Mouse (Mus musculus) limb, embryonic 13.5 days (tissue): ENCODE measurements at regions not wholly inside any gene's neighbourhood (a gene's known extent, or its start where the extent isn't known, plus 50 kb on each side); places are given as distances from the start of the nearest gene placed in this dataset.
A peak's percentile ranks its signal among the peaks of the same experiment; 100 is the strongest.

Source experiments
- ATAC-seq: fragments of 200-750 bp; cut with Nextera tagmentation; 2 replicates; pipeline ENCODE4 v1.8.0; 2017; ENCODE audit warnings: low read depth, moderate number of reproducible peaks, moderate TSS enrichment; ENCODE audit not compliant: low FRiP score
- H3K27ac ChIP-seq: fragments of 300-500 bp; sonication (generic); 2 replicates; pipeline ENCODE4 v1.5.1; 2015; ENCODE audit warnings: inconsistent platforms, mild to moderate bottlenecking, moderate library complexity
- H3K27me3 ChIP-seq: fragments of 300-500 bp; sonication (generic); 2 replicates; pipeline ENCODE4 v1.6.1; 2015; ENCODE audit warnings: mild to moderate bottlenecking, inconsistent platforms
- H3K36me3 ChIP-seq: fragments of 300-500 bp; sonication (generic); 2 replicates; pipeline ENCODE4 v1.6.1; 2015; ENCODE audit warnings: inconsistent platforms, mild to moderate bottlenecking, moderate library complexity
- H3K4me1 ChIP-seq: fragments of 300-500 bp; sonication (generic); 2 replicates; pipeline ENCODE4 v1.6.1; 2015; ENCODE audit warnings: inconsistent platforms
- H3K4me2 ChIP-seq: fragments of 300-500 bp; sonication (generic); replicated peaks from 2 replicates; pipeline ENCODE4 v1.6.1; 2015; ENCODE audit warnings: inconsistent platforms, mild to moderate bottlenecking, moderate library complexity
- H3K4me3 ChIP-seq: fragments of 300-500 bp; sonication (generic); 2 replicates; pipeline ENCODE4 v1.5.1; 2015; ENCODE audit warnings: moderate library complexity, mild to moderate bottlenecking, inconsistent platforms
- H3K9ac ChIP-seq: fragments of 300-500 bp; sonication (generic); 2 replicates; pipeline ENCODE4 v1.6.1; 2015; ENCODE audit warnings: mild to moderate bottlenecking, inconsistent platforms
- H3K9me3 ChIP-seq: fragments of 300-500 bp; sonication (generic); 2 replicates; pipeline ENCODE4 v1.6.1; 2016; ENCODE audit warnings: inconsistent platforms
- WGBS: fragments of 180-500 bp; shearing (Covaris S2); methylation state at CpG from one replicate; pipeline ENCODE4 v1.1.7; 2015; 5-methylcytosine and 5-hydroxymethylcytosine counted together

DNA sequence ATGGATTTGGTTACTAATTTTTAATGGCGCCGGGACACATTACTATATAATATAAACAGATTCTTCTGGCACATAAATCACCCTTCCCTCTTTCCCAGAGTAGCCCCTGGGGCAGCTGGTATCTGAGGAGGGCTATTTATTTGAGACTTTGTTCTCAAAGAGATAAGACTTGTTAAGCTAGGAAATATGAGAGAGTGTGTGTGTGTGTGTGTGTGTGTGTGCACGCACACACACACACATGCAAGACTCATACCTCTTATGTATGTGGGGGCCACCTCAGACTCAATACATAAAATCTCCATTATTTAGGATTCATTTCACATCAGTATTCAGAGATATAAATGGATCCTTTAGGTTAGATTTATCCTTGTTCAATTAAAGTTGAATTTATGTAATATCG, 340.1 kb downstream of the Epha4 start:
- peaks cover 10% of the 10 kb centered on the region; the same call in 1 of the 2 replicates for H3K4me1 ChIP-seq
- no peaks in the 10 kb centered on the region for H3K27me3 ChIP-seq
- 78% methylated on average over 4 of the region's 4 CpGs for WGBS
- no peak overlapping the region for H3K4me2 ChIP-seq
- no peaks in the 10 kb centered on the region for H3K36me3 ChIP-seq
- no peaks in the 10 kb centered on the region for H3K9me3 ChIP-seq
- no peak overlapping the region for H3K4me3 ChIP-seq
- ATAC-seq, result no peak
- no peak overlapping the region for H3K27ac ChIP-seq
- H3K9ac ChIP-seq, result no peak overlapping the region

DNA sequence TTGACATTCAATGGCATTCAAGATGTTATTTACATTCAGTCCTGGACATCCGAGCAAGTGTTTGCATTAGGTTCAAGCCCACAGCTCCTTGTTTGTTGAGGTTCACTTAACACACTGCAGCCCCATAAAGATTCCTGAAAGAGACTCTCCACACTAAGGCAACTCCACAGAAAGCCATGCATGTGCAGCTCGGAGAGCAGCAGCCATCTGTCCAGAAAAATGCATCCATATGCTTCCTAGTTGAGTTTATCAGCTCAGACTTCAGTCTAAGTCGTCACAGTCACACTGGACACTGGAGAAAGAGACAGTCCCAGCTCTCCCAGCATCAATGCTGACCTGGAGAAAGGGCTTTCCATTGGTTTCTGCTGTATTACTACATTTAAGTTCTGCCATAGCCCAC, 339.7 kb downstream of the Epha4 start:
- H3K9ac ChIP-seq, result no peak overlapping the region
- 49% methylated on average over 3 of the region's 3 CpGs for WGBS
- ATAC-seq, result no peak
- H3K9me3 ChIP-seq, result no peaks in the 10 kb centered on the region
- H3K4me1 ChIP-seq, result peaks cover 11% of the 10 kb centered on the region; the same call in 1 of the 2 replicates
- no peaks in the 10 kb centered on the region for H3K36me3 ChIP-seq
- no peak overlapping the region for H3K27ac ChIP-seq
- H3K4me2 ChIP-seq, result no peak overlapping the region
- H3K27me3 ChIP-seq, result no peaks in the 10 kb centered on the region
- no peak overlapping the region for H3K4me3 ChIP-seq

DNA sequence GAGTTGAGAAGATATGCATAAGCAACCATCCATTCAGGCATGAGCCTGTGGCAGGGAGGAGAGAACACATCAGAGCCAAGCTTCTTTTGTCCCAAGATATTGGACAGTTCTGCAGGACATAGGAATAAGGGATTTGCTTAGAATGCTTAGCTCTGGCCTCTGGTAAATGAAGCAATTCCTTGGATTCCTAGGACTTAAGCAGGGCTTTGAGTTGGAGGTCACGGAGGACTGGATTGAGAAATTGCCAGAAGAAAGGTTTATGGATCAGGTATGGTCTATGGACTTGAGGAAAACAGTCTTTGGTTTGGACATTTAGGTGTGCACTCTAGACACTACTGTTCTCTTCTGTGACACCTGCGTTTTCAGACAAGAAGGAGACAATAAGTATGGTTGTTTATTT, 338.4 kb downstream of the Epha4 start:
- no peaks in the 10 kb centered on the region for H3K9me3 ChIP-seq
- H3K4me3 ChIP-seq, result no peak overlapping the region
- WGBS, result 89% methylated on average over 2 of the region's 2 CpGs
- H3K27ac ChIP-seq, result no peak overlapping the region
- H3K4me1 ChIP-seq, result peaks cover 22% of the 10 kb centered on the region
- H3K4me2 ChIP-seq, result no peak overlapping the region
- no peaks in the 10 kb centered on the region for H3K27me3 ChIP-seq
- H3K36me3 ChIP-seq, result no peaks in the 10 kb centered on the region
- H3K9ac ChIP-seq, result no peak overlapping the region
- no peak for ATAC-seq

DNA sequence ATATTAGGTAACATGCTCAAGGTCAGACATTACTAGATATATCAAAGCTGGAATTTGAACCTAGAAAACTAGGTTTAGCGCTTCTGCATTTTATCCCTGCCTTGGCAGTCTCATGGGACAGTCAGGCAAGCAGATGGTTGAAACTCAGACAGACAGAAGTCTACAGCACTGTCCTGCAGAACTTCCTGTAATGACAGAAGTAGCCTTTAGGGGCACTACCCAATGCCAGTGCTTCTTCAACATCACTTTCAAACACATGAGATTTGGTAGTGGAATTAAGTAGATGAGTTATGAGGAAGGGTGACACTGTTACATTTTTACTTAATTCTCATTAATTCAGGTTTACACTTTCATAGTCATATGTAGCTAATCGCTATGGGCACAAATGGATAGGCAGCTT, 330.9 kb downstream of the Epha4 start:
- no peak overlapping the region for H3K4me3 ChIP-seq
- H3K27me3 ChIP-seq, result peaks cover 13% of the 10 kb centered on the region
- ATAC-seq, result no peak
- H3K9me3 ChIP-seq, result no peaks in the 10 kb centered on the region
- H3K4me2 ChIP-seq, result no peak overlapping the region
- 85% methylated on average over 2 of the region's 2 CpGs for WGBS
- H3K27ac ChIP-seq, result no peak overlapping the region
- H3K4me1 ChIP-seq, result peaks cover 28% of the 10 kb centered on the region
- H3K9ac ChIP-seq, result no peak overlapping the region
- H3K36me3 ChIP-seq, result no peaks in the 10 kb centered on the region

DNA sequence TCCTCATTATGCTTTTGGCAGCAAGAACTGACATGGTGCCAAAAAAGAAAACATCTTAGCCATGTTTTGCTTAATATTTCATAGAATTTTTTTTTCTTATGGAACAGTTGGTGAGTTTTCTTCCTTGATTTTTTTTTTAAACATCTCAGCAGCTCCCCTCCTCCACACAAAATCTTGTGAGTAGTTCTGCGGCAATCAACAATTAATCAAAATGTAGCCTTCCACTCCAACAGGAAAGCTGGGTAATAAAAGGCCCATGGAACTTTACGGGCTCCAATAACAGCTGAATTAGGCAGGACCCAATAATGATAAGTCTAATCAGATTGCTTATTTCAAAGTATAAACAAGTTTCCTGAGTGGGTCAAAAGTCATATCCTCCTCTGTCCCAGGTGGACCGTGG, 324.7 kb downstream of the Epha4 start:
- Histone ChIP-seq H3K36me3 (no peaks in the 10 kb centered on the region), H3K4me1 (peaks cover 4% of the 10 kb centered on the region; the same call in 1 of the 2 replicates), H3K4me3 (no peak overlapping the region), H3K9ac (no peak overlapping the region), H3K27me3 (peaks cover 12% of the 10 kb centered on the region; the same call in 1 of the 2 replicates), H3K9me3 (no peaks in the 10 kb centered on the region), H3K4me2 (no peak overlapping the region), H3K27ac (no peak overlapping the region)
- WGBS, result 20% methylated on average over 3 of the region's 3 CpGs
- no peak for ATAC-seq

DNA sequence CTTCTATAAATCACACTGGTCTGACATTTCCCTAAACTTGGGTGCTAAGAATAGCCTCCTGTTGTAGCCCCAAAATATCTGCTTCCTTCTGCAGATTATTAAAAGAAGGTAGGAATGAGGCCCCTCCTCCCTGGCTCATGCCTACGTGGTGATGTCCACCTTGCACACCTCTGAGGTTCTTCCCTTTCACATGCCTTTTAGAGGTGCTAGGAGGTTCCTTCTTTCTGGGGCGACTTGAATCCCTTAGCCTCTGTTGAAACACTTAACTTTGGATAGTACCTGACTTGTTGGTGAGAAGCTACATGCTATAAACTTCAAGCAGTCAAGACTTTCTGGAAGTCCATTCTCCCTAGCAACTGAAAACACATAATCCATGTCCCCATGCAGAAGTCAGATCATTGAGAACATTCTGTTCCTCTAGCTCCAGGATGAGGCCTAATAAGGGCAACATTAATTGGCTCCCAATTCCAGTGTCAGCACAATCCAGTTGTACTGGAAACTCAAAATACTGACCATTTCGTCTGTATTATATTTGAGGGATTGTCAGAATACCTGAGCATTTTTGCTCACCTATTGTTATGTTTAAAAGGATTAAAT, 313.5 kb downstream of the Epha4 start:
- Histone ChIP-seq H3K4me3 (no peak overlapping the region), H3K4me1 (no peaks in the 10 kb centered on the region; the same call in 1 of the 2 replicates), H3K36me3 (no peaks in the 10 kb centered on the region), H3K27ac (no peak overlapping the region), H3K9me3 (no peaks in the 10 kb centered on the region), H3K27me3 (no peaks in the 10 kb centered on the region), H3K4me2 (no peak overlapping the region), H3K9ac (no peak overlapping the region)
- no peak for ATAC-seq
- WGBS, result 80% methylated on average over 3 of the region's 3 CpGs

DNA sequence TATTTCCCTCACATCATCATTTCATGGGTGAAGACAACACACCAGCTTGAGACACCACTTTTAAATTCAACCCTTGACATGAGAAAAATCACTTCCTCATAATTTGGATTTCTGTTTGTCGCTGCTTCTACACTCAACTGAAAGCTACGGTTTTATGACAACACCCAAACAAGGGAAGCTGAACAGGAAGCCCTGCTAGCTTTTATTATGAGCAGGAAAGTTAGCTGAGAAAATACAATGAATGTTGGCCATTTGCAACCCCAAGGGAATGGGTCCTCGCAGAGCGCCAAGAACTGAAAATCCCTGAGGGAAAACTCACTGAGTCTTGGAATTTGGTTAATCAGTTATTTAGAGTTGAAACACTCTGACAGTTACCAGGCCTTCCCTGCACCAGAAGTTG, 311.9 kb downstream of the Epha4 start:
- no peaks in the 10 kb centered on the region; the same call in 1 of the 2 replicates for H3K4me1 ChIP-seq
- H3K9ac ChIP-seq, result no peak overlapping the region
- 44% methylated on average over 4 of the region's 4 CpGs for WGBS
- H3K4me3 ChIP-seq, result no peak overlapping the region
- no peaks in the 10 kb centered on the region for H3K9me3 ChIP-seq
- H3K27ac ChIP-seq, result no peak overlapping the region
- H3K27me3 ChIP-seq, result no peaks in the 10 kb centered on the region
- no peak overlapping the region for H3K4me2 ChIP-seq
- no peak for ATAC-seq
- H3K36me3 ChIP-seq, result no peaks in the 10 kb centered on the region

DNA sequence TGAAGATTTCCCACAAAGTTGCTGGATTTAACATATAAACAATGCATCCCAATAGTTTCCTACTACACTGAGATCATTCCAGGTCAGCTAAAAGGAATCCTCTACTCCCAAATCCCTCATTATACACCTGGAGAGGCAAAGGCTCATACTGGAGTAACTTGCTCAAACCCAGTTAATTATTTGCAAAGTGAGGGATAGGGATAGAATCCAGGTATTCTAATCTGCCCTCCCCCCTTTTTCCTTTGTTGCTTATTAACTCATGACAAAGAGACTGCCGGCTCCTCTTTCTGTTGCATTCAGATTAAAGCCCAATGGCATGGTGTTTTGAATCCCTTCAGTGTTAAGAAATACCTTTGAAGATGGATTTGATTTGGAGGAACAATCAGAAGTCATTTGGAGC, 308.4 kb downstream of the Epha4 start:
- Histone ChIP-seq H3K36me3 (no peaks in the 10 kb centered on the region), H3K4me1 (peaks cover 2% of the 10 kb centered on the region), H3K27me3 (no peaks in the 10 kb centered on the region), H3K27ac (no peak overlapping the region), H3K9me3 (no peaks in the 10 kb centered on the region), H3K9ac (no peak overlapping the region), H3K4me3 (no peak overlapping the region), H3K4me2 (no peak overlapping the region)
- 69% methylated on average over 1 of the region's 1 CpGs for WGBS
- no peak for ATAC-seq

DNA sequence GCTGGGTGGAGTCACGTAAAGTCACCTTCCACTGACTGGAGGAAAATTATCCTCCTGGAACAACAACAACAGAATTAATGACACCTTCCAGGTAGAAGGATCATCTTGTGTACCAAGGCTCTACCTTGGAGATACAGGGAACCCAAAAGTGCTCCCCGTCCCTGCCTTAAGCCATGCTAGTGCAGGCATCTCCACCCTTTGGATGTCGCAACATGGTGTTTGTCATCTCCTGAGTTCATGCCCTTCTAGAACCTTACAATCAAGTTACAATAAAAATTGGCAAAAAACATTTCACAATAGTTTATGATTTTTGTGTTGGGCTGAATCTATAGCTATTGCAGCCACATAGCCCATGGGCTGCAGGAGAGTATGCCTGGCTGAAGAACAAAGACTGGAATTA, 305.5 kb downstream of the Epha4 start:
- no peak overlapping the region for H3K4me2 ChIP-seq
- H3K36me3 ChIP-seq, result no peaks in the 10 kb centered on the region
- no peak overlapping the region for H3K27ac ChIP-seq
- WGBS, result 85% methylated on average over 3 of the region's 3 CpGs
- H3K9ac ChIP-seq, result no peak overlapping the region
- peaks cover 2% of the 10 kb centered on the region; the same call in 1 of the 2 replicates for H3K4me1 ChIP-seq
- no peaks in the 10 kb centered on the region for H3K9me3 ChIP-seq
- H3K4me3 ChIP-seq, result no peak overlapping the region
- H3K27me3 ChIP-seq, result no peaks in the 10 kb centered on the region
- no peak for ATAC-seq

DNA sequence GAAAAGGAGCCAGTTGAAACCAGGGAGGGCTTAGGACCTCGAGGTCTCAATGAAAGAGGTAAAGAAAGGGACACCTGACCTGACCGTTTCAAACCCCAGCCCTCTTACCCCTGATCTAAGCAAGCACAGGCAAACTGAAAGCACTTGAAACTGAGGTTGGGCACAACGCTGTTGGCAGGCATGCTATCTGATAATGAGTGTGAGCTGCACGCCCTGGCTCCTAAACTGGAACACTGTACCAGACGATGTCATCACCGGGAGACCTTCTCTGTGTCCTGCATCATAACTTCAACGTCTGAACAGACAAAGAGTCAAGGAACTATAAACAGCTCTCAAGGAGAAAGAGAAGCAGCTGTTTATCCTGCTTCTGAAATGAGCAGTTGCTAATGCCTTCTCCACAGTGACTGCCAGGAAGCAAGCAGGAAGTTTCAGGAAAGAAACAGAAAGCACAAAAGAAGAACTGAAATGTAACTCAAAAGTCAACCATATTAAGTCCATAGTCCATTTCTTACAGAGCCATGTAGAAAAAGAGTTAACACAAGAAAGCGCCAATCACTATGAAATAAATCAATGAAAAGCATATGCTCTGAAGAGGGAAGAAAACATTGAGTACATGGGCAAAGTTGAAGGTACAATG, 301.3 kb downstream of the Epha4 start:
- no peaks in the 10 kb centered on the region for H3K9me3 ChIP-seq
- no peaks in the 10 kb centered on the region for H3K27me3 ChIP-seq
- no peak for ATAC-seq
- no peak overlapping the region for H3K27ac ChIP-seq
- WGBS, result 60% methylated on average over 8 of the region's 8 CpGs
- H3K36me3 ChIP-seq, result no peaks in the 10 kb centered on the region
- H3K4me1 ChIP-seq, result peaks cover 2% of the 10 kb centered on the region; the same call in 1 of the 2 replicates
- no peak overlapping the region for H3K9ac ChIP-seq
- H3K4me2 ChIP-seq, result no peak overlapping the region
- H3K4me3 ChIP-seq, result no peak overlapping the region

DNA sequence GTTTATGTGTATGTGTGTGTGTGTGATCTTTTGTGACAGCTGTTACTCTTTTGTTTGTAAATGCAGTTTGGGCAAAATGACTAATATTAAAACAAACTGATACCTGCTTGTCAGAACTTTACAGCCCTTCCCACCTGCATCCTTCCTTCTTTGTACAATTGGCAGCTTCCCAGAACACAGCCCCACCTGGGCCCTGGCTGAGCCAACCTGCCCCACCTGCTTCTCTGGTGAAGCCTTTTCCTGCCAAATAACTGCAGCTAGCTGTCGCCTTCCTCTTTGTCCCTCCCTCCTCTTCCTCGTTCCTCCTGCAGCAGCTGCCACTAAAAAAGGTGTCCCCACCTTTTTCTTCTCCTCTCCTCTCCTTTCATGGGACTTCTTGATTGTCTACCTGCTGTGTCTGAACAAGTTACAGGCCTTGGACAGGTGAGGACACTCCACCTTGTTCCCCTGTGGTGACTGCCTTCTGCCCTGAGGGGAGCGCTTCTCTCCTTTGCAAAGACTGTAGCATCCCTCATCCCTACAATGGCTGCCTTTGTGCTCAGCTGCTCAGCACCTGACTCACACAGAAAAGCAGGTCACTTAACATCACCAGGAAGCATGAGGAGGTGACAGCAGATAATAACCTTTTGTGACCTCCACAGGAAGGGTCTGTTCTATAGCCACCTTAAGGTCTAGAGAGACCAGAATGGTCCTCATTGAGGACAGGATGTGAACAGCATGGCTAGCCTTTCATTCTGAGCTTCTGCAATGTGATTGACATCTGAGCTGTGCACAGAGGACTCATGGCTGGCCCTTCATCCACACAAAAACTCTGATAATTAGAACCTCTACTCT, 295.2 kb downstream of the Epha4 start:
- Histone ChIP-seq H3K27me3 (peaks cover 6% of the 10 kb centered on the region; the same call in 1 of the 2 replicates), H3K4me2 (no peak overlapping the region), H3K4me3 (no peak overlapping the region), H3K27ac (no peak overlapping the region), H3K36me3 (no peaks in the 10 kb centered on the region), H3K9ac (no peak overlapping the region), H3K9me3 (no peaks in the 10 kb centered on the region), H3K4me1 (peaks cover 16% of the 10 kb centered on the region)
- WGBS, result 56% methylated on average over 3 of the region's 3 CpGs
- peak; percentile 11; the same call in 1 of the 2 replicates for ATAC-seq

DNA sequence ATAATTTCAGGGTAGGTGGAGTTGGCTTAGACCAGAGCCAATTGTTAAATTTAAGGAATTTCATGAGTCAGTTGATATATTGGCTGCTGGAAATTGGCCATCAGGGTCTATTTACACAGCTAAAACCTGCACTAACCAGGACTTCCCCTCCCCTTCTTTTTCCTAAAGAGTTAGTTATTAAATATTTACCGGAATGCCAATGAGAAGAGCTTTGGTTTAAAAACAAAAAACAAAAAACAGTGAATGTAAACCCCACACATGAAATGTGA, 294.6 kb downstream of the Epha4 start:
- peak; percentile 32; the same call in 1 of the 2 replicates for ATAC-seq
- Histone ChIP-seq H3K27me3 (peaks cover 6% of the 10 kb centered on the region; the same call in 1 of the 2 replicates), H3K4me3 (no peak overlapping the region), H3K27ac (no peak overlapping the region), H3K4me2 (no peak overlapping the region), H3K9ac (no peak overlapping the region), H3K36me3 (no peaks in the 10 kb centered on the region), H3K9me3 (no peaks in the 10 kb centered on the region), H3K4me1 (peaks cover 16% of the 10 kb centered on the region)
- WGBS, result 45% methylated on average over 1 of the region's 1 CpGs
